Mouse (Mus musculus) spleen, adult 2 months (tissue): ENCODE data around the gene Smim9.

ENCODE experiments used
- CTCF ChIP-seq: fragments of 200-500 bp; IDR thresholded peaks from 2 replicates; pipeline ENCODE4 v1.5.1; 2011; ENCODE audit warnings: mild to moderate bottlenecking, inconsistent platforms; ENCODE audit not compliant: insufficient read depth, insufficient read length, insufficient replicate concordance; ENCODE audit errors: extremely low read depth
- POLR2A ChIP-seq: fragments of 200-500 bp; IDR thresholded peaks from 2 replicates; pipeline ENCODE4 v1.6.1; 2011; ENCODE audit warnings: low read depth, low read length, inconsistent platforms

DNA sequence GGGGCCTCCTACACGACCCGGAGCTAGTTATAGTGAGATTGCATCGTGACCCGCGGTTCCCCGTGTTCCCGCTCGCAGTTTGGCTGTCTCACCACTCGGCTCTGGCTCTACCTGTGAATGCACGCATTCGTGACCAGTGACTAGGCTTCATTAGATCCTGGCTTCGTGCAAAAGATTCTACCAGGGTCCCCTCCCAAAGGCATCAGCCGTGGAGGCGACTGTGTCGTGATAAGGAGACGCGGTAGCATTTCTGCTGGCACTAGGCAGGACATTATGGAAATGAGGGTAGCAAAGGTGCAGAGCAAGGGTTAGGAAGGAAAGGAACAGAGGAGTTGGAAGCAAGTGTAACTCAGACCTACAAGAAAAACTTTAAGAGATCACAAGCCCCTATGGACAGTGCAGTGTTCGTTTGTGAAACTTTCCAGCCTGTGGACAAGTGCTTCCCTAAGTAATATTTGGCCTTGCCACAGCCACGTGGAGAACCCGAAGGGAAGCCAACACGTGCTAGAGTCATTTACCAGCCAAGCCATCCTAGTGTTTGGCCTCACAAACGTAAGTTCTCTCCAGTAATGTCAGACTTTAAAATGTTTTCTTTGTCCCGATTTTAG is 67.3 kb downstream of the Smim9 start:
- no peak for TF ChIP-seq CTCF
- TF ChIP-seq POLR2A, result no peak; the same call in 1 of the 2 replicates
